Mouse (Mus musculus) spleen, adult 2 months (tissue): ENCODE data around the gene Slc29a3. TPM values are rescaled to one million over a fixed set of nuclear protein-coding genes. Genes with fewer than 3 reads are reported as not detected.

Source experiments
- DNase-seq, 2 experiments: peaks; one replicate each; pipeline versions ENCODE4 v3.0.0 to v3.0.0-alpha.2; 2012 to 2021; ENCODE audit warnings: low spot score in 2 of 2, low read depth in 1 of 2
- H3K27ac ChIP-seq: fragments of 200-500 bp; 2 replicates; pipeline ENCODE4 v1.5.1; 2012; ENCODE audit warnings: low read length, inconsistent platforms; ENCODE audit not compliant: insufficient read depth
- H3K27me3 ChIP-seq: fragments of 200-500 bp; 2 replicates; pipeline ENCODE4 v1.6.1; 2012; ENCODE audit warnings: mild to moderate bottlenecking, moderate library complexity, low read length, inconsistent platforms; ENCODE audit not compliant: control insufficient read depth, insufficient read depth
- H3K36me3 ChIP-seq: fragments of 200-500 bp; 2 replicates; pipeline ENCODE4 v1.6.1; 2012; ENCODE audit warnings: mild to moderate bottlenecking, low read length, inconsistent platforms; ENCODE audit not compliant: control insufficient read depth, insufficient read depth
- H3K4me1 ChIP-seq: fragments of 200-500 bp; 2 replicates; pipeline ENCODE4 v1.6.1; 2011; ENCODE audit warnings: inconsistent platforms; ENCODE audit not compliant: control insufficient read depth, insufficient read depth, insufficient read length
- H3K4me3 ChIP-seq: fragments of 200-500 bp; 2 replicates; pipeline ENCODE4 v1.5.1; 2011; ENCODE audit warnings: mild to moderate bottlenecking, inconsistent platforms; ENCODE audit not compliant: insufficient read depth, insufficient read length; ENCODE audit errors: extremely low read depth
- CTCF ChIP-seq: fragments of 200-500 bp; IDR thresholded peaks from 2 replicates; pipeline ENCODE4 v1.5.1; 2011; ENCODE audit warnings: mild to moderate bottlenecking, inconsistent platforms; ENCODE audit not compliant: insufficient read depth, insufficient read length, insufficient replicate concordance; ENCODE audit errors: extremely low read depth
- POLR2A ChIP-seq: fragments of 200-500 bp; IDR thresholded peaks from 2 replicates; pipeline ENCODE4 v1.6.1; 2011; ENCODE audit warnings: low read depth, low read length, inconsistent platforms
- WGBS: fragments of 180-500 bp; shearing (Covaris S2); methylation state at CpG from one replicate; pipeline ENCODE4 v1.1.7; 2018; 5-methylcytosine and 5-hydroxymethylcytosine counted together
- polyA plus RNA-seq: library from polyadenylated mRNA; depleted of rRNA; stranded (reverse); fragments of >200 nt; gene quantifications from 2 replicates; pipeline ENCODE4 v1.2.3, GENCODE M21; 2012

Gene Slc29a3
- polyA plus RNA-seq, 1 experiment: 19.9 TPM

- 81% methylated on average over 16 of the region's 16 CpGs for WGBS
Measured at GRCm38 (mm10) chr10:60787303-60788074, 34.9 kb upstream of the Slc29a3 start.

DNA sequence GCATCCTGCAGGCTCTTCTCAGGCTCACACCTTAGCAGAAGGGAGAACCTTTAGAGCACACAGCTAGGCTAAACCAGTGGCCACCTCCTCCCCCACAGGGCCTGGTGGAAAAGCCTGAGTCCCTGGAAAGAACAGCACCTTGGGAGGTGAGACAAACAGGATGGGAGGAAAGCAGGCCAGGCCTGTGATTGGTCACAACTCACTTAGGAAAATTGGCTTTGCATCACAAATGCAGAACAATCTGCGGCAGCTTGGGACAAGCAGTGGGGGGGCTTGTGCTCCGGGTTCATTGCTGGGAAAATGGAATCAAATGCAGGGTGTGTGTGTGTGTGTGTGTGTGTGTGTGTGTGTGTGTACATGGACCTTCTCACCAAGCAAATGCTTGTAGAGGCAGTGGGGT, 31.0 kb upstream of the Slc29a3 start:
- H3K4me1 ChIP-seq: no peaks in the 10 kb centered on the region
- no peak overlapping the region for H3K4me3 ChIP-seq
- H3K27me3 ChIP-seq: no peaks in the 10 kb centered on the region
- no peak for DNase-seq
- no peaks in the 10 kb centered on the region for H3K36me3 ChIP-seq
- H3K27ac ChIP-seq: no peak overlapping the region
- 70% methylated on average over 2 of the region's 2 CpGs for WGBS
- no peak for TF ChIP-seq POLR2A
- TF ChIP-seq CTCF: no peak

More at GRCm38 (mm10) chr10:60787303-60788074, 34.9 kb upstream of the Slc29a3 start:
- no peaks in the 10 kb centered on the region for H3K4me1 ChIP-seq
- H3K27ac ChIP-seq: no peak overlapping the region
- no peaks in the 10 kb centered on the region for H3K27me3 ChIP-seq
- H3K4me3 ChIP-seq: no peak overlapping the region
- no peak for DNase-seq
- H3K36me3 ChIP-seq: no peaks in the 10 kb centered on the region
- no peak for TF ChIP-seq POLR2A
- TF ChIP-seq CTCF: no peak

GRCm38 (mm10) chr10:60779628-60780027, 27.0 kb upstream of the Slc29a3 start:
- DNase-seq: peak; percentile 14 to 43
- H3K4me3 ChIP-seq: no peak overlapping the region
- peak; percentile 83; the same call in 1 of the 2 replicates for TF ChIP-seq CTCF
- no peak for TF ChIP-seq POLR2A
- no peaks in the 10 kb centered on the region for H3K36me3 ChIP-seq
- no peaks in the 10 kb centered on the region for H3K27me3 ChIP-seq
- H3K27ac ChIP-seq: no peak overlapping the region
- no peaks in the 10 kb centered on the region for H3K4me1 ChIP-seq
- 18% methylated on average over 9 of the region's 9 CpGs for WGBS

DNA sequence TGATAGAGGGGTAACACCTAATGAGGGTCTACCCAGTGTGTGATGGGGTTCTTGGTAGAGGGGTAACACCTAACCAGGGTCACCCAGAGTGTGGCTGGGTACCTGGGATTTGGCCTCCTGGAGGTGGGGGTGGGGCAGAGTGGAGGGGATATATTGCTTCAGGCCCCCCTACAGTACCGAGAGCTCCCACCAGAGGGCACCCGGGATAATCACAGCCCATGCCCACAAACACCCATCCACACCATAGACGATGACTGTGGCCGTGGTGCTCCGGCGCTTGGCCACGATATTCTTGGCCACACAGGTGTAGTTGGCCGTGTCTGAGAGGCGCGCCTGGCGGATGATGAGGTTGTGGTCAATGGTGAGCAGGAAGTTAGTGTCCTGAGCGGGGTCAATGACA, 25.9 kb upstream of the Slc29a3 start:
- Histone ChIP-seq H3K36me3 (no peaks in the 10 kb centered on the region), H3K27ac (no peak overlapping the region), H3K27me3 (no peaks in the 10 kb centered on the region), H3K4me3 (no peak overlapping the region), H3K4me1 (no peaks in the 10 kb centered on the region)
- DNase-seq: peak in 1 of 2 experiments; percentile 17
- TF ChIP-seq CTCF (peak; percentile 13; the same call in 1 of the 2 replicates), POLR2A (no peak)
- WGBS: 59% methylated on average over 12 of the region's 12 CpGs

- H3K27me3 ChIP-seq: no peaks in the 10 kb centered on the region
- H3K36me3 ChIP-seq: no peaks in the 10 kb centered on the region
- TF ChIP-seq CTCF (peak; percentile 39; the same call in 1 of the 2 replicates), POLR2A (no peak)
- H3K4me3 ChIP-seq: no peak overlapping the region
- WGBS: 78% methylated on average over 6 of the region's 6 CpGs
- H3K27ac ChIP-seq: no peak overlapping the region
- DNase-seq: no peak
- no peaks in the 10 kb centered on the region for H3K4me1 ChIP-seq
Measured at GRCm38 (mm10) chr10:60775473-60775872, 22.9 kb upstream of the Slc29a3 start.

DNA sequence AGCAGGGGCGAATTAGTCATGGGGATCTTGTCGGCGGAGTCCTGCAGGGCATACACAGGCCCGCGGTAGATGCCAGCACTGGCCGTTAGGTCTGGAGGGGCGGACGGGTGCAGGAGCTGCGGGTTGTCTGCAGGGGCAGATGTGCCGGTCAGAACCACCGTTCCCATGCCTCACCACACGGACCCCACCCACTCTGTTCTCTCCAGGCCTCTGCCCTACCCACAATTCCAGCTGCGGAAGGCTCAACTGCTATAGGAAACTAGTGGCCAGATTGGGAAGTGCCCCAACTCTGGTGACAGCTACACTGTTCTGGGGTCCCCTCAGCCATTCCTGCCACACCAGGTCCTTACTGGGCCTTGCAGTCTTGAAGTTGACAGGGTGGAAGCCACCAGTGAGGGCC, 22.0 kb upstream of the Slc29a3 start:
- H3K4me1 ChIP-seq: no peaks in the 10 kb centered on the region
- H3K27ac ChIP-seq: no peak overlapping the region
- no peak for TF ChIP-seq CTCF
- no peak for TF ChIP-seq POLR2A
- DNase-seq: no peak
- no peak overlapping the region for H3K4me3 ChIP-seq
- H3K36me3 ChIP-seq: no peaks in the 10 kb centered on the region
- H3K27me3 ChIP-seq: no peaks in the 10 kb centered on the region
- 93% methylated on average over 13 of the region's 13 CpGs for WGBS

DNA sequence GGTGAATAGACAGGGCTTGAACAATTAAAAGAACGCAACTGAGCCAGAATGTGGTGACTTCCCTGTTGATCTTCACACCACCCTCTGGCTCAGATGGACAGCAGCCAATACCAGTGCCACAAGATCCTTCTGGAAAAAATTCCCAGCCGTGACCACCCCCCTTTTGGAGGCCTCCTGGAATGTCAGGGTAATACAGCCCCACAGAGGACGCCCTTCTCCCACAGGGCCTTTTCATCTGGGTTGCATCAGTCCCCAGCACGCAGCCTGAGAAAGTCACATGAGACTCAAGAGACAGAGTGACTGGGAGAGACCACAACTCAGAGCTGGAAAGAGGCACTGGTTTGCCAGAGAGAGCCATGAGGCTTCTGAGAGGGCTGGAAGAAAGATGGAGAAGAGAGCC, 18.3 kb upstream of the Slc29a3 start:
- Histone ChIP-seq H3K27me3 (no peaks in the 10 kb centered on the region), H3K36me3 (no peaks in the 10 kb centered on the region), H3K4me1 (no peaks in the 10 kb centered on the region), H3K27ac (no peak overlapping the region), H3K4me3 (no peak overlapping the region)
- no peak for DNase-seq
- WGBS: 81% methylated on average over 4 of the region's 4 CpGs
- no peak for TF ChIP-seq POLR2A
- TF ChIP-seq CTCF: no peak
